20 mouse cellular contexts compared by ENCODE assay signal in the genomic region with DNA sequence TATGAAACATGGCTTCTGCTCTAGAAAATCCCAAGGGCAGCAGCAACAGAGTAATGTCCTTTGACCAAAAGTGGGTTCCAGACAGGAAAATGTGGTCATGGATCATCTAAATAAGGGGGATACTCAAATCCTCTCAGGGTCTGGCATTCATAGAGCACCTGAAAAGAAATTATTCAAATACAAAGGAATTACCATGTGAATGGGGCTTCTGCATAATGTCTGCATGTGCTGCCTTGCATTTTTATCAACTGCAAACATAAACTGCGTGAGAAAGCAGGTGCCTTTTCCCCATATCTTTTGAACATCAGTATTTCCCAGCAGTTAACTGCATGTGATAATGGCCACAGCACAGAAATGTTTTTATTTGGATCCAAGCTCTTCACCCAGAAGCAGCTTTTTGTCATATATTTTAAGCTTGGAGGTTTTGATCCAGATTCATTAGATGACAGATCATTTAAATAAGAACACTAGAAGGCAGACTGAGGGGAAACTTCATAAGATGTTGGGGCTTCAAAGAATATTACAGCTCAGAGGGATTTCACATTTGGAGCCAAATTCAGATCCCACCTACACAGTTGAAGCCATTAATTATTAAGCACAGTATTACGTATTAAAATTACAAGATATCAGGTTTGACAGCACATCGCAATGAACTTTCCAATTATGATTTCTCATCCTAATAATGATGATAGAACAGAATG.
DNase-seq lines count a peak whose midpoint lies in the region; ATAC-seq lines count a peak whose summit lies in the region.
"Had no signal": no experiment of that assay in that cellular context is flagged by ENCODE, and none has a peak within 500 bp of the region (broad histone marks: within the 10 kb centered on the region; RNA-seq: fewer than 3 reads in every experiment).

No protein-coding gene starts in this region.

- DNase-seq in forebrain, embryonic 10.5 days (ENCODE audit: extremely low spot score, low spot score): no peak
- DNase-seq in mesoderm, embryonic 11.5 days (ENCODE audit: low read depth, low spot score): peak; percentile 11
- no peak for DNase-seq in cerebellum, postnatal 4 days (ENCODE audit: low spot score in 2 of 2)
- DNase-seq: cerebellum, adult 8-10 months; gastrocnemius, postnatal 14 days; heart, postnatal 36 days; kidney, adult 11 months; kidney, postnatal 36 days; lung, postnatal 14 days had no signal

- no peaks in the 10 kb centered on the region for H3K27me3 ChIP-seq in forebrain, embryonic 10.5 days (ENCODE audit: poor library complexity, severe bottlenecking)
- no peaks in the 10 kb centered on the region for H3K27me3 ChIP-seq in forebrain, embryonic 16.5 days (replicated peaks; ENCODE audit: control insufficient read depth, insufficient read depth, low read length)
- no peaks in the 10 kb centered on the region for H3K27me3 ChIP-seq in neural tube, embryonic 13.5 days
- no peaks in the 10 kb centered on the region for H3K27me3 ChIP-seq in kidney, embryonic 16.5 days (ENCODE audit: insufficient read depth, low read length)
- H3K27me3 ChIP-seq: embryonic facial prominence, embryonic 13.5 days; limb, embryonic 12.5 days; liver, embryonic 15.5 days had no signal

- H3K9me3 ChIP-seq in forebrain, embryonic 10.5 days: no peaks in the 10 kb centered on the region
- H3K9me3 ChIP-seq in forebrain, embryonic 16.5 days (ENCODE audit: control insufficient read depth, low read length): no peaks in the 10 kb centered on the region
- no peaks in the 10 kb centered on the region for H3K9me3 ChIP-seq in neural tube, embryonic 13.5 days
- H3K9me3 ChIP-seq in kidney, embryonic 16.5 days (ENCODE audit: low read length): no peaks in the 10 kb centered on the region
- H3K9me3 ChIP-seq: embryonic facial prominence, embryonic 13.5 days; heart, embryonic 10.5 days; limb, embryonic 12.5 days; liver, embryonic 15.5 days had no signal

- H3K27ac ChIP-seq in forebrain, embryonic 10.5 days: peak overlapping the region; percentile 81
- peak overlapping the region; percentile 12 for H3K27ac ChIP-seq in forebrain, embryonic 16.5 days (ENCODE audit: low read length)
- 0 out of 2 replicates have a peak overlapping the region, but pooled peaks have one; percentile 15 for H3K27ac ChIP-seq in neural tube, embryonic 13.5 days (replicated peaks)
- no peak overlapping the region for H3K27ac ChIP-seq in kidney, embryonic 16.5 days (ENCODE audit: low read length)
- H3K27ac ChIP-seq: embryonic facial prominence, embryonic 13.5 days; heart, embryonic 10.5 days; left cerebral cortex, adult 2 months; limb, embryonic 12.5 days; liver, embryonic 15.5 days had no signal

- H3K4me2 ChIP-seq in forebrain, embryonic 16.5 days (ENCODE audit: low read length): no peak overlapping the region
- no peak overlapping the region for H3K4me2 ChIP-seq in neural tube, embryonic 13.5 days
- no peak overlapping the region for H3K4me2 ChIP-seq in kidney, embryonic 16.5 days (replicated peaks; ENCODE audit: low read depth, low read length)
- H3K4me2 ChIP-seq: embryonic facial prominence, embryonic 13.5 days; limb, embryonic 12.5 days; liver, embryonic 15.5 days had no signal

- no peak overlapping the region for H3K4me3 ChIP-seq in forebrain, embryonic 10.5 days
- no peak overlapping the region for H3K4me3 ChIP-seq in forebrain, embryonic 16.5 days (replicated peaks; ENCODE audit: low read length)
- no peak overlapping the region for H3K4me3 ChIP-seq in neural tube, embryonic 13.5 days
- no peak overlapping the region for H3K4me3 ChIP-seq in kidney, embryonic 16.5 days (ENCODE audit: low read length)
- H3K4me3 ChIP-seq: embryonic facial prominence, embryonic 13.5 days; heart, embryonic 10.5 days; left cerebral cortex, adult 2 months; limb, embryonic 12.5 days; liver, embryonic 15.5 days; myocyte had no signal

- 45% methylated on average over 3 of the region's 3 CpGs for WGBS in forebrain, embryonic 10.5 days
- WGBS in forebrain, embryonic 16.5 days: 6% methylated on average over 3 of the region's 3 CpGs
- 46% methylated on average over 3 of the region's 3 CpGs for WGBS in neural tube, embryonic 13.5 days
- WGBS in kidney, embryonic 16.5 days: 80% methylated on average over 3 of the region's 3 CpGs

- peak; percentile 79 for ATAC-seq in forebrain, embryonic 16.5 days
- peak; percentile 78 for ATAC-seq in neural tube, embryonic 13.5 days (ENCODE audit: low read depth)
- no peak for ATAC-seq in megakaryocyte progenitor cell, adult 5-6 weeks (replicated peaks; ENCODE audit: poor library complexity)
- no peak for ATAC-seq in kidney, embryonic 16.5 days (ENCODE audit: low FRiP score, low TSS enrichment)
- ATAC-seq: CD4-positive, CD25-positive, alpha-beta regulatory T cell, adult 4 months had no signal

- no peaks in the 10 kb centered on the region for H3K36me3 ChIP-seq in forebrain, embryonic 10.5 days (replicated peaks)
- no peaks in the 10 kb centered on the region for H3K36me3 ChIP-seq in forebrain, embryonic 16.5 days (ENCODE audit: control insufficient read depth, insufficient read depth)
- H3K36me3 ChIP-seq in neural tube, embryonic 13.5 days: no peaks in the 10 kb centered on the region
- no peaks in the 10 kb centered on the region for H3K36me3 ChIP-seq in kidney, embryonic 16.5 days (ENCODE audit: insufficient read depth, low read length)
- H3K36me3 ChIP-seq: embryonic facial prominence, embryonic 13.5 days; heart, embryonic 10.5 days; limb, embryonic 12.5 days; liver, embryonic 15.5 days had no signal

- H3K4me1 ChIP-seq in forebrain, embryonic 10.5 days: peaks cover 31% of the 10 kb centered on the region
- H3K4me1 ChIP-seq in forebrain, embryonic 16.5 days (replicated peaks; ENCODE audit: control insufficient read depth, insufficient read depth, low read length): peaks cover 11% of the 10 kb centered on the region
- H3K4me1 ChIP-seq in neural tube, embryonic 13.5 days (replicated peaks): peaks cover 13% of the 10 kb centered on the region
- H3K4me1 ChIP-seq in kidney, embryonic 16.5 days (ENCODE audit: insufficient read depth, low read length): no peaks in the 10 kb centered on the region
- H3K4me1 ChIP-seq: embryonic facial prominence, embryonic 13.5 days; heart, embryonic 10.5 days; limb, embryonic 12.5 days; liver, embryonic 15.5 days had no signal

- H3K9ac ChIP-seq in forebrain, embryonic 16.5 days (replicated peaks; ENCODE audit: low read depth, low read length): no peak overlapping the region
- no peak overlapping the region for H3K9ac ChIP-seq in neural tube, embryonic 13.5 days
- H3K9ac ChIP-seq in kidney, embryonic 16.5 days (replicated peaks; ENCODE audit: low read length): no peak overlapping the region
- H3K9ac ChIP-seq: embryonic facial prominence, embryonic 13.5 days; limb, embryonic 12.5 days; liver, embryonic 15.5 days had no signal

Comparison
In these comparisons a context has a peak if more than half of its experiments do, and no peak if none do; other contexts are left out.
1. ATAC-seq: peak in forebrain, embryonic 16.5 days (single experiment) and neural tube, embryonic 13.5 days (single experiment); none in megakaryocyte progenitor cell, adult 5-6 weeks (single experiment) and kidney, embryonic 16.5 days (single experiment).